Mouse (Mus musculus): Measurements from ENCODE around the gene Hexim2. TPM values are rescaled to one million over a fixed set of nuclear protein-coding genes. Genes with fewer than 3 reads are reported as not detected.

The Hexim2 gene
- polyA plus RNA-seq, 1 experiment from 2014 or later, result 5.6 TPM

- no peaks in the 10 kb centered on the region for H3K9me3 ChIP-seq (replicated peaks; ENCODE audit: control insufficient read depth, low read length)
- H3K27ac ChIP-seq (ENCODE audit: low read depth, low read length), result peak overlapping the region; percentile 82
- no peak overlapping the region for H3K4me3 ChIP-seq (ENCODE audit: low read depth, low read length)
- H3K4me2 ChIP-seq, result no peak overlapping the region
- peaks cover 36% of the 10 kb centered on the region for H3K4me1 ChIP-seq (ENCODE audit: control insufficient read depth, insufficient read depth, low read length)
- no peak for ATAC-seq (replicated peaks; ENCODE audit: insufficient number of reproducible peaks, low FRiP score, low TSS enrichment)
- H3K36me3 ChIP-seq (ENCODE audit: control insufficient read depth, insufficient read depth, low read length), result 0 out of 2 replicates have a peak, but pooled peaks cover 8% of the 10 kb centered on the region
- WGBS (ENCODE audit: insufficient replicate concordance), result 10% methylated on average over 1 of the region's 1 CpGs
- H3K27me3 ChIP-seq (ENCODE audit: control insufficient read depth, insufficient read depth, low read length), result no peaks in the 10 kb centered on the region
- peak overlapping the region; percentile 49; the same call in 1 of the 2 replicates for H3K9ac ChIP-seq (ENCODE audit: low read depth, low read length)
Measured at GRCm38 (mm10) chr11:103141944-103142255, 9.7 kb downstream of the Hexim2 start.

- peaks cover 36% of the 10 kb centered on the region for H3K4me1 ChIP-seq (ENCODE audit: control insufficient read depth, insufficient read depth, low read length)
- H3K4me3 ChIP-seq (ENCODE audit: low read depth, low read length), result no peak overlapping the region
- H3K4me2 ChIP-seq, result peak overlapping the region; percentile 50
- no peaks in the 10 kb centered on the region for H3K27me3 ChIP-seq (ENCODE audit: control insufficient read depth, insufficient read depth, low read length)
- H3K9me3 ChIP-seq (replicated peaks; ENCODE audit: control insufficient read depth, low read length), result no peaks in the 10 kb centered on the region
- peak; percentile 56 for ATAC-seq (replicated peaks; ENCODE audit: insufficient number of reproducible peaks, low FRiP score, low TSS enrichment)
- 29% methylated on average over 8 of the region's 8 CpGs for WGBS (ENCODE audit: insufficient replicate concordance)
- peak overlapping the region; percentile 56; the same call in 1 of the 2 replicates for H3K9ac ChIP-seq (ENCODE audit: low read depth, low read length)
- H3K27ac ChIP-seq (ENCODE audit: low read depth, low read length), result peak overlapping the region; percentile 82
- 0 out of 2 replicates have a peak, but pooled peaks cover 8% of the 10 kb centered on the region for H3K36me3 ChIP-seq (ENCODE audit: control insufficient read depth, insufficient read depth, low read length)
Measured at GRCm38 (mm10) chr11:103142441-103143182, 10.4 kb downstream of the Hexim2 start.

- 30% methylated on average over 12 of the region's 12 CpGs for WGBS (ENCODE audit: insufficient replicate concordance)
- peak overlapping the region; percentile 30; the same call in 1 of the 2 replicates for H3K27ac ChIP-seq (ENCODE audit: low read depth, low read length)
- no peak for ATAC-seq (replicated peaks; ENCODE audit: insufficient number of reproducible peaks, low FRiP score, low TSS enrichment)
- H3K4me3 ChIP-seq (ENCODE audit: low read depth, low read length), result no peak overlapping the region
- H3K36me3 ChIP-seq (ENCODE audit: control insufficient read depth, insufficient read depth, low read length), result no peaks in the 10 kb centered on the region
- H3K4me2 ChIP-seq, result no peak overlapping the region
- H3K4me1 ChIP-seq (ENCODE audit: control insufficient read depth, insufficient read depth, low read length), result peaks cover 36% of the 10 kb centered on the region
- H3K27me3 ChIP-seq (ENCODE audit: control insufficient read depth, insufficient read depth, low read length), result no peaks in the 10 kb centered on the region
- H3K9ac ChIP-seq (ENCODE audit: low read depth, low read length), result no peak overlapping the region
- no peaks in the 10 kb centered on the region for H3K9me3 ChIP-seq (replicated peaks; ENCODE audit: control insufficient read depth, low read length)
Measured at GRCm38 (mm10) chr11:103144309-103145285, 12.4 kb downstream of the Hexim2 start.

GRCm38 (mm10) chr11:103146386-103146785 lies 14.2 kb downstream of the Hexim2 start:
- WGBS (ENCODE audit: insufficient replicate concordance), result 89% methylated on average over 4 of the region's 4 CpGs
- H3K9me3 ChIP-seq (replicated peaks; ENCODE audit: control insufficient read depth, low read length), result no peaks in the 10 kb centered on the region
- H3K36me3 ChIP-seq (ENCODE audit: control insufficient read depth, insufficient read depth, low read length), result no peaks in the 10 kb centered on the region
- H3K27me3 ChIP-seq (ENCODE audit: control insufficient read depth, insufficient read depth, low read length), result no peaks in the 10 kb centered on the region
- no peak overlapping the region for H3K4me2 ChIP-seq
- H3K9ac ChIP-seq (ENCODE audit: low read depth, low read length), result no peak overlapping the region
- no peak for ATAC-seq (replicated peaks; ENCODE audit: insufficient number of reproducible peaks, low FRiP score, low TSS enrichment)
- peaks cover 30% of the 10 kb centered on the region for H3K4me1 ChIP-seq (ENCODE audit: control insufficient read depth, insufficient read depth, low read length)
- H3K4me3 ChIP-seq (ENCODE audit: low read depth, low read length), result no peak overlapping the region
- H3K27ac ChIP-seq (ENCODE audit: low read depth, low read length), result no peak overlapping the region

- 70% methylated on average over 4 of the region's 4 CpGs for WGBS (ENCODE audit: insufficient replicate concordance)
- ATAC-seq (replicated peaks; ENCODE audit: insufficient number of reproducible peaks, low FRiP score, low TSS enrichment), result no peak
- Histone ChIP-seq H3K9me3 (replicated peaks; ENCODE audit: control insufficient read depth, low read length) (no peaks in the 10 kb centered on the region), H3K9ac (ENCODE audit: low read depth, low read length) (no peak overlapping the region), H3K27ac (ENCODE audit: low read depth, low read length) (no peak overlapping the region), H3K4me3 (ENCODE audit: low read depth, low read length) (no peak overlapping the region), H3K4me2 (no peak overlapping the region), H3K4me1 (ENCODE audit: control insufficient read depth, insufficient read depth, low read length) (peaks cover 16% of the 10 kb centered on the region), H3K36me3 (ENCODE audit: control insufficient read depth, insufficient read depth, low read length) (no peaks in the 10 kb centered on the region), H3K27me3 (ENCODE audit: control insufficient read depth, insufficient read depth, low read length) (no peaks in the 10 kb centered on the region)
Measured at GRCm38 (mm10) chr11:103147766-103148165, 15.5 kb downstream of the Hexim2 start.

- Histone ChIP-seq H3K4me1 (ENCODE audit: control insufficient read depth, insufficient read depth, low read length) (peaks cover 5% of the 10 kb centered on the region), H3K27ac (ENCODE audit: low read depth, low read length) (no peak overlapping the region), H3K9me3 (replicated peaks; ENCODE audit: control insufficient read depth, low read length) (no peaks in the 10 kb centered on the region), H3K4me3 (ENCODE audit: low read depth, low read length) (no peak overlapping the region), H3K36me3 (ENCODE audit: control insufficient read depth, insufficient read depth, low read length) (no peaks in the 10 kb centered on the region), H3K9ac (ENCODE audit: low read depth, low read length) (no peak overlapping the region), H3K4me2 (no peak overlapping the region), H3K27me3 (ENCODE audit: control insufficient read depth, insufficient read depth, low read length) (no peaks in the 10 kb centered on the region)
- no peak for ATAC-seq (replicated peaks; ENCODE audit: insufficient number of reproducible peaks, low FRiP score, low TSS enrichment)
- WGBS (ENCODE audit: insufficient replicate concordance), result 83% methylated on average over 4 of the region's 4 CpGs
Measured at GRCm38 (mm10) chr11:103149771-103150170, 17.5 kb downstream of the Hexim2 start.

GRCm38 (mm10) chr11:103158621-103159478 lies 26.6 kb downstream of the Hexim2 start:
- H3K4me1 ChIP-seq (ENCODE audit: control insufficient read depth, insufficient read depth, low read length), result no peaks in the 10 kb centered on the region
- H3K4me2 ChIP-seq, result peak overlapping the region; percentile 83
- 0 out of 2 replicates have a peak overlapping the region, but pooled peaks have one; percentile 29 for H3K27ac ChIP-seq (ENCODE audit: low read depth, low read length)
- no peaks in the 10 kb centered on the region; the same call in 1 of the 2 replicates for H3K9me3 ChIP-seq (replicated peaks; ENCODE audit: control insufficient read depth, low read length)
- H3K36me3 ChIP-seq (ENCODE audit: control insufficient read depth, insufficient read depth, low read length), result no peaks in the 10 kb centered on the region
- H3K27me3 ChIP-seq (ENCODE audit: control insufficient read depth, insufficient read depth, low read length), result no peaks in the 10 kb centered on the region
- peak overlapping the region; percentile 47 for H3K4me3 ChIP-seq (ENCODE audit: low read depth, low read length)
- WGBS (ENCODE audit: insufficient replicate concordance), result 1% methylated on average over 25 of the region's 25 CpGs
- peak; percentile 90 for ATAC-seq (replicated peaks; ENCODE audit: insufficient number of reproducible peaks, low FRiP score, low TSS enrichment)
- H3K9ac ChIP-seq (ENCODE audit: low read depth, low read length), result peak overlapping the region; percentile 68; the same call in 1 of the 2 replicates

GRCm38 (mm10) chr11:103160738-103161137 lies 28.5 kb downstream of the Hexim2 start:
- WGBS (ENCODE audit: insufficient replicate concordance), result 90% methylated on average over 11 of the region's 11 CpGs
- Histone ChIP-seq H3K4me2 (no peak overlapping the region), H3K27ac (ENCODE audit: low read depth, low read length) (no peak overlapping the region), H3K9ac (ENCODE audit: low read depth, low read length) (no peak overlapping the region), H3K4me1 (ENCODE audit: control insufficient read depth, insufficient read depth, low read length) (no peaks in the 10 kb centered on the region), H3K9me3 (replicated peaks; ENCODE audit: control insufficient read depth, low read length) (no peaks in the 10 kb centered on the region; the same call in 1 of the 2 replicates), H3K4me3 (ENCODE audit: low read depth, low read length) (no peak overlapping the region), H3K36me3 (ENCODE audit: control insufficient read depth, insufficient read depth, low read length) (no peaks in the 10 kb centered on the region), H3K27me3 (ENCODE audit: control insufficient read depth, insufficient read depth, low read length) (no peaks in the 10 kb centered on the region)
- ATAC-seq (replicated peaks; ENCODE audit: insufficient number of reproducible peaks, low FRiP score, low TSS enrichment), result no peak
